ENCODE assay signal across 8 mouse cellular contexts in the genomic region with DNA sequence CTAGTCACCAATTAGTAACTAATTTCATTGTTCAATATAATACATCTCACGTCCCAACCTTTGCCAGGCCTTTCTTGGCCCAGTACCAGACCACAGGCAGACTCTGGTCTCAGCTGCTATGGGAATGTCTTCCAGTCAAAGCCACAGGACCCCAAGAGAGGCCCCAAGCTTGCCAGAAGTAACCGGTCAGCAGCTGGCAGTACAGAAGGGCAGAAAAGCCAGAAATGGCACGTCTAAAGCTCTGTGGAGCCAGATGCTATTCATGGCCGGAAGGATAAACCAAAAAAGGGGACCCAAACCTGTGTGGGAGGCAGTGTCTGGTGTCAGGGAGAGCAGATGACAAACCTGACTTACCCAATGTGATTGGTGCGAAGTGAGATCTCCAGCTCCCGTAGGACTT. TPM values are rescaled to one million over a fixed set of nuclear protein-coding genes. Genes with fewer than 3 reads are reported as not detected.
DNase-seq lines count a peak whose midpoint lies in the region; ATAC-seq and TF ChIP-seq lines count a peak whose summit lies in the region.

No protein-coding gene starts in this region.

- H3K27me3 ChIP-seq in heart, embryonic 11.5 days (ENCODE audit: control insufficient read depth, insufficient read depth, low read length), result no peaks in the 10 kb centered on the region
- no peaks in the 10 kb centered on the region for H3K27me3 ChIP-seq in lung, embryonic 15.5 days
- no peaks in the 10 kb centered on the region for H3K27me3 ChIP-seq in myocyte (ENCODE audit: control insufficient read depth, insufficient read depth, insufficient read length)

- no peak overlapping the region for H3K4me2 ChIP-seq in heart, embryonic 11.5 days
- no peak overlapping the region for H3K4me2 ChIP-seq in lung, embryonic 15.5 days
- peak overlapping the region; percentile 70 for H3K4me2 ChIP-seq in myocyte (ENCODE audit: low read depth)

- no peak for DNase-seq in heart, postnatal 4 days
- no peak for DNase-seq in lung, postnatal 36 days
- DNase-seq in c-Kit-positive CD71-positive TER-119-positive erythroid progenitor cells, embryonic 14.5 days (ENCODE audit: low spot score), result no peak
- no peak for DNase-seq in frontal cortex, adult 2 months (ENCODE audit: extremely low spot score in 1 of 2, low spot score in 1 of 2)

- H3K4me3 ChIP-seq in heart, embryonic 11.5 days (ENCODE audit: low read depth, low read length), result no peak overlapping the region
- no peak overlapping the region for H3K4me3 ChIP-seq in lung, embryonic 15.5 days
- H3K4me3 ChIP-seq in brown adipose tissue, adult 24 weeks (ENCODE audit: insufficient read depth, low read depth, low read length), result no peak overlapping the region
- H3K4me3 ChIP-seq in myocyte, result no peak overlapping the region

- WGBS in heart, embryonic 11.5 days (ENCODE audit: insufficient replicate concordance), result 63% methylated on average over 6 of the region's 6 CpGs
- WGBS in lung, embryonic 15.5 days, result 49% methylated on average over 6 of the region's 6 CpGs

- H3K9ac ChIP-seq in heart, embryonic 11.5 days (ENCODE audit: low read depth, low read length), result peak overlapping the region; percentile 52
- H3K9ac ChIP-seq in lung, embryonic 15.5 days, result no peak overlapping the region

- TF ChIP-seq POLR2A in myocyte (IDR thresholded peaks at IDR 0.05; ENCODE audit: insufficient read length, low read depth), result no peak

- no peak for ATAC-seq in heart, embryonic 11.5 days (replicated peaks; ENCODE audit: insufficient number of reproducible peaks, low FRiP score, low TSS enrichment)
- ATAC-seq in lung, embryonic 15.5 days (ENCODE audit: borderline replicate concordance, extremely low read depth, low FRiP score, low TSS enrichment), result no peak

- no peaks in the 10 kb centered on the region for H3K9me3 ChIP-seq in heart, embryonic 11.5 days (replicated peaks; ENCODE audit: control insufficient read depth, low read length)
- H3K9me3 ChIP-seq in lung, embryonic 15.5 days, result no peaks in the 10 kb centered on the region

- peaks cover 74% of the 10 kb centered on the region for H3K4me1 ChIP-seq in heart, embryonic 11.5 days (ENCODE audit: control insufficient read depth, insufficient read depth, low read length)
- H3K4me1 ChIP-seq in lung, embryonic 15.5 days, result peaks cover 75% of the 10 kb centered on the region
- peaks cover 66% of the 10 kb centered on the region for H3K4me1 ChIP-seq in brown adipose tissue, adult 24 weeks (ENCODE audit: control insufficient read depth, insufficient read depth, insufficient read length, low read length)

- no peaks in the 10 kb centered on the region for H3K36me3 ChIP-seq in heart, embryonic 11.5 days (ENCODE audit: control insufficient read depth, insufficient read depth, low read length)
- peaks cover 3% of the 10 kb centered on the region; the same call in 1 of the 2 replicates for H3K36me3 ChIP-seq in lung, embryonic 15.5 days
- peaks cover 22% of the 10 kb centered on the region for H3K36me3 ChIP-seq in myocyte (ENCODE audit: control insufficient read depth, insufficient read depth)

- H3ac ChIP-seq in myocyte (ENCODE audit: control insufficient read depth, insufficient read length), result no peak overlapping the region

- H3K79me2 ChIP-seq in myocyte (ENCODE audit: control insufficient read depth, insufficient read depth), result peaks cover 51% of the 10 kb centered on the region

- H3K27ac ChIP-seq in heart, embryonic 11.5 days (ENCODE audit: low read depth, low read length), result peak overlapping the region; percentile 91
- peak overlapping the region; percentile 98 for H3K27ac ChIP-seq in lung, embryonic 15.5 days
- H3K27ac ChIP-seq in brown adipose tissue, adult 24 weeks (replicated peaks; ENCODE audit: low read depth, low read length), result peak overlapping the region; percentile 94

TF ChIP-seq in myocyte, 11 proteins besides CTCF, POLR2A, EP300 and RAD21:
- peak; percentile 82 for TF ChIP-seq TCF3 (IDR thresholded peaks at IDR 0.05; ENCODE audit: insufficient read length, low read depth)
- TF ChIP-seq MYOD1 (IDR thresholded peaks at IDR 0.05; ENCODE audit: control insufficient read depth in 1 of 3, insufficient read length in 2 of 3, low read depth in 2 of 3), result peak; percentile 60 to 93 (median 91)
- TF ChIP-seq TCF12 (IDR thresholded peaks at IDR 0.05; ENCODE audit: insufficient read depth, poor library complexity, severe bottlenecking), result peak; percentile 98
- TF ChIP-seq REST (IDR thresholded peaks at IDR 0.05; ENCODE audit: insufficient read depth, insufficient read length), result no peak
- TF ChIP-seq SRF (IDR thresholded peaks at IDR 0.05; ENCODE audit: control insufficient read depth, insufficient read length, low read depth), result peak; percentile 100
- no peak for TF ChIP-seq CEBPB (IDR thresholded peaks at IDR 0.05; ENCODE audit: insufficient read depth, poor library complexity, severe bottlenecking)
- TF ChIP-seq MYOG (IDR thresholded peaks at IDR 0.05; ENCODE audit: control insufficient read depth in 1 of 3, insufficient read depth in 1 of 3, insufficient read length in 2 of 3, low read depth in 2 of 3), result peak; percentile 73 to 96 (median 92)
- TF ChIP-seq POLR2AphosphoS2 (IDR thresholded peaks at IDR 0.05; ENCODE audit: insufficient read length, low read depth), result no peak

RNA-seq across cellular contexts. Expression of gene Fmnl3, which starts 35.8 kb away (rescaled TPM):
- 11.0 and 11.4 TPM in 2 replicates for polyA plus RNA-seq in heart, embryonic 11.5 days (2014; fragmentation: Nextera tagmentation; extraction: Ambion mirVana)
- 10 to 100 TPM; 42.6 to 44.4 TPM for total RNA-seq in heart, postnatal 4 days (2021)
- 34.5 and 34.9 TPM in 2 replicates for polyA plus RNA-seq in lung, embryonic 15.5 days (2015; fragmentation: Nextera tagmentation; extraction: Ambion mirVana)
- 3.6 and 6.7 TPM in 2 replicates for polyA plus RNA-seq in brown adipose tissue, adult 24 weeks (2012; ENCODE audit: insufficient read depth, insufficient read length, missing spikeins)
- polyA plus RNA-seq in myocyte (2012; fragmentation: generic; extraction: Trizol), result 62.6 TPM
- polyA plus RNA-seq in frontal cortex, adult 2 months (2012; rRNA removed), result 18.5 and 19.9 TPM in 2 replicates

RNA-seq across cellular contexts. Expression of gene Fam186b, which starts 38.8 kb away (rescaled TPM):
- polyA plus RNA-seq in heart, embryonic 11.5 days (2014; fragmentation: Nextera tagmentation; extraction: Ambion mirVana), result 0.17 and 0.66 TPM in 2 replicates
- under 1 TPM in 1 of 2 experiments, not detected in 1; 0.17 TPM for total RNA-seq in heart, postnatal 4 days (2021)
- polyA plus RNA-seq in lung, embryonic 15.5 days (2015; fragmentation: Nextera tagmentation; extraction: Ambion mirVana), result 0.05 and 0.35 TPM in 2 replicates
- not detected in 2 replicates for polyA plus RNA-seq in brown adipose tissue, adult 24 weeks (2012; ENCODE audit: insufficient read depth, insufficient read length, missing spikeins)
- polyA plus RNA-seq in myocyte (2012; fragmentation: generic; extraction: Trizol), result 0.06 TPM
- 1.5 and 1.7 TPM in 2 replicates for polyA plus RNA-seq in frontal cortex, adult 2 months (2012; rRNA removed)

RNA-seq across cellular contexts. Expression of gene Prpf40b, which starts 39.6 kb away (rescaled TPM):
- polyA plus RNA-seq in heart, embryonic 11.5 days (2014; fragmentation: Nextera tagmentation; extraction: Ambion mirVana), result 34.6 and 37.4 TPM in 2 replicates
- 10 to 100 TPM; 36.5 to 41.4 TPM for total RNA-seq in heart, postnatal 4 days (2021)
- polyA plus RNA-seq in lung, embryonic 15.5 days (2015; fragmentation: Nextera tagmentation; extraction: Ambion mirVana), result 55.1 and 55.3 TPM in 2 replicates
- 17.9 and 18.5 TPM in 2 replicates for polyA plus RNA-seq in brown adipose tissue, adult 24 weeks (2012; ENCODE audit: insufficient read depth, insufficient read length, missing spikeins)
- 59.7 TPM for polyA plus RNA-seq in myocyte (2012; fragmentation: generic; extraction: Trizol)
- 163 and 182 TPM in 2 replicates for polyA plus RNA-seq in frontal cortex, adult 2 months (2012; rRNA removed)

RNA-seq across cellular contexts. Expression of gene Tmbim6, which starts 58.2 kb away (rescaled TPM):
- polyA plus RNA-seq in heart, embryonic 11.5 days (2014; fragmentation: Nextera tagmentation; extraction: Ambion mirVana), result 233 and 290 TPM in 2 replicates
- 100 to 1,000 TPM; 197 to 201 TPM for total RNA-seq in heart, postnatal 4 days (2021)
- 382 and 427 TPM in 2 replicates for polyA plus RNA-seq in lung, embryonic 15.5 days (2015; fragmentation: Nextera tagmentation; extraction: Ambion mirVana)
- polyA plus RNA-seq in brown adipose tissue, adult 24 weeks (2012; ENCODE audit: insufficient read depth, insufficient read length, missing spikeins), result 290 and 634 TPM in 2 replicates
- polyA plus RNA-seq in myocyte (2012; fragmentation: generic; extraction: Trizol), result 691 TPM
- 365 and 368 TPM in 2 replicates for polyA plus RNA-seq in frontal cortex, adult 2 months (2012; rRNA removed)
